Mouse (Mus musculus) hindbrain, embryonic 12.5 days (tissue): ENCODE data around the gene Tank. TPM values are rescaled to one million over a fixed set of nuclear protein-coding genes. Genes with fewer than 3 reads are reported as not detected.
A peak's percentile ranks its signal among the peaks of the same experiment; 100 is the strongest.

Experiments
- ATAC-seq: fragments of 200-750 bp; cut with Nextera tagmentation; 2 replicates; pipeline ENCODE4 v1.8.0; 2017; ENCODE audit warnings: moderate TSS enrichment; ENCODE audit not compliant: low FRiP score
- H3K27ac ChIP-seq: fragments of 300-500 bp; sonication (generic); 2 replicates; pipeline ENCODE4 v1.5.1; 2016; ENCODE audit warnings: mild to moderate bottlenecking
- H3K27me3 ChIP-seq: fragments of 300-500 bp; sonication (generic); 2 replicates; pipeline ENCODE4 v1.6.1; 2016; ENCODE audit warnings: mild to moderate bottlenecking
- H3K36me3 ChIP-seq: fragments of 300-500 bp; sonication (generic); 2 replicates; pipeline ENCODE4 v1.6.1; 2016; ENCODE audit warnings: mild to moderate bottlenecking
- H3K4me1 ChIP-seq: fragments of 300-500 bp; sonication (generic); 2 replicates; pipeline ENCODE4 v1.6.1; 2016
- H3K4me2 ChIP-seq: fragments of 300-500 bp; sonication (generic); replicated peaks from 2 replicates; pipeline ENCODE4 v1.6.1; 2016; ENCODE audit warnings: mild to moderate bottlenecking
- H3K4me3 ChIP-seq: fragments of 300-500 bp; sonication (generic); 2 replicates; pipeline ENCODE4 v1.5.1; 2016; ENCODE audit warnings: mild to moderate bottlenecking
- H3K9ac ChIP-seq: fragments of 300-500 bp; sonication (generic); 2 replicates; pipeline ENCODE4 v1.6.1; 2016; ENCODE audit warnings: mild to moderate bottlenecking, moderate library complexity
- H3K9me3 ChIP-seq: fragments of 300-500 bp; sonication (generic); replicated peaks from 2 replicates; pipeline ENCODE4 v1.6.1; 2016; ENCODE audit warnings: mild to moderate bottlenecking
- WGBS: fragments of 180-500 bp; shearing (Covaris S2); methylation state at CpG from one replicate; pipeline ENCODE4 v1.1.7; 2016; 5-methylcytosine and 5-hydroxymethylcytosine counted together
- polyA plus RNA-seq: library from polyadenylated mRNA; unstranded; fragments of >200 nt; fragmentation: Nextera tagmentation; extraction: Ambion mirVana; gene quantifications from 2 replicates; pipeline ENCODE4 v1.2.1, GENCODE M21; 2016

The Tank gene
- polyA plus RNA-seq, 1 experiment from 2014 or later, result 26.0 TPM

- WGBS, result 67% methylated on average over 1 of the region's 1 CpGs
- no peak for ATAC-seq
- Histone ChIP-seq H3K4me1 (no peaks in the 10 kb centered on the region), H3K9me3 (no peaks in the 10 kb centered on the region), H3K27ac (no peak overlapping the region), H3K36me3 (no peaks in the 10 kb centered on the region), H3K9ac (no peak overlapping the region), H3K4me3 (no peak overlapping the region), H3K27me3 (no peaks in the 10 kb centered on the region), H3K4me2 (no peak overlapping the region)
These were observed 7.1 kb downstream of the Tank start for GRCm38 (mm10) chr2:61585447-61585846.

DNA sequence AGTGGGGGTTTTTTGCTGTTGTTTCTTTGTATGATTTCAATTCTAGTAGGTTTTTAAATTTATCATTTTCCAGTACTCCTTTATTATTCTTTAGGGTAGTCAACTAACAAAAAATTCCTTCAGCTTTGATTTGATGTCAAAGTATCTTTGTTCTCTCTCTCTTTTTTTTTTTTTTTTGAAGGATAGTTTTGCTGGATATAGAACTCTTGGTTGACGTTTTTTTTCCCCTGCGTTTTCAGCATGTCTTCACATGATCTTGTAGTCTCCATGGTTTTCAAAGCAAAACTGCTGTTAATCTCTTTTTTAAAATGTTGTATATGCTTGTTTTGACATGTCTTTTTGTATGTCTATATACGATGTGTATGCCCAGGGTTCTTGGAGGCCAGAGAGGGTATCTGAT is 7.8 kb downstream of the Tank start:
- Histone ChIP-seq H3K4me3 (no peak overlapping the region), H3K27ac (no peak overlapping the region), H3K9ac (no peak overlapping the region), H3K27me3 (no peaks in the 10 kb centered on the region), H3K9me3 (no peaks in the 10 kb centered on the region), H3K4me2 (no peak overlapping the region), H3K36me3 (no peaks in the 10 kb centered on the region), H3K4me1 (no peaks in the 10 kb centered on the region)
- no peak for ATAC-seq
- WGBS, result 88% methylated on average over 3 of the region's 3 CpGs

DNA sequence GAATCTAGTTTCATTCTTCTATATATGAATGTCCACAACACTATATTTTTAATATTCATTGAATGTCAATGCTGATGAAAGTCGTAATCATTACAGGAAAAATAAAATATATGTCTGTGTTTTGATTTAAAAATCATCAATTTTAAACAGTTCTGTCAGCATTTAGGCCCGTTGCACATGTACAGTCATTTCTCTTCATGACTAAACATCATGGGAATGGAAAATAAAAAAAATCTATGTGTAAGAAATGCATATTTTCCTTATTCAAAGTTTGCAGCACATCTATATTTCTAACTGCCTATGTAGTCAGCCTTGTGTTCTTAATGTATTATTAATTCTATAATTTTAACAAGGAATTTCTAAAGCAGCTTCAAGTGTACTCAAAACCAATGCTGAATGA is 12.4 kb downstream of the Tank start:
- no peak overlapping the region for H3K4me2 ChIP-seq

DNA sequence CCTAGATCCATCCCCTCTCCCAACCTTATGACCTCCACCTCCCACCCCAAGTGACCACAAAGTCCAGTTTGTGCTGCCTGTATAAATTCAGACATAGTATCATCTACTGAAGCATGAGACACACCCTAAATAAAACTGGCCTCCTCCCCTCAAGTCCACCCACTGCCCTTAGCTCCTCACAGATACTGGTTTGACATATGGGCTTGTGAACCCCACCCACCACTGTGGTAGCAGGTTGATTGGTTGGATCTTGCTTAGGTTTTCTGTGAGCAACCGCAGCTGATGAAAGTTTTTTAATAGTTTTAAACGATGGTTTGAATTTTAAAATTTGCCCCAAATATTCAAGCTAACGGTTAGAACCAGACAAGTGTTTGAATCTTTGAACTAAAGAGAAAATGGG is 13.7 kb downstream of the Tank start:
- H3K36me3 ChIP-seq, result no peaks in the 10 kb centered on the region
- H3K27ac ChIP-seq, result no peak overlapping the region
- 0 out of 2 replicates have a peak, but pooled peaks cover 6% of the 10 kb centered on the region for H3K4me1 ChIP-seq
- ATAC-seq, result no peak
- no peak overlapping the region for H3K4me2 ChIP-seq
- H3K9me3 ChIP-seq, result no peaks in the 10 kb centered on the region
- no peak overlapping the region for H3K4me3 ChIP-seq
- 96% methylated on average over 3 of the region's 3 CpGs for WGBS
- no peaks in the 10 kb centered on the region for H3K27me3 ChIP-seq
- no peak overlapping the region for H3K9ac ChIP-seq

More for the DNA sequence above, 12.4 kb downstream of the Tank start:
- no peak for ATAC-seq
- Histone ChIP-seq H3K27me3 (no peaks in the 10 kb centered on the region), H3K27ac (no peak overlapping the region), H3K9ac (no peak overlapping the region), H3K9me3 (no peaks in the 10 kb centered on the region), H3K4me3 (no peak overlapping the region), H3K4me1 (0 out of 2 replicates have a peak, but pooled peaks cover 6% of the 10 kb centered on the region), H3K36me3 (no peaks in the 10 kb centered on the region)
- WGBS, result 86% methylated on average over 2 of the region's 2 CpGs

- Histone ChIP-seq H3K9me3 (no peaks in the 10 kb centered on the region), H3K9ac (no peak overlapping the region), H3K4me1 (0 out of 2 replicates have a peak, but pooled peaks cover 6% of the 10 kb centered on the region), H3K27me3 (no peaks in the 10 kb centered on the region), H3K36me3 (no peaks in the 10 kb centered on the region), H3K27ac (peak overlapping the region; percentile 76; the same call in 1 of the 2 replicates), H3K4me2 (peak overlapping the region; percentile 85), H3K4me3 (peak overlapping the region; percentile 55)
- 17% methylated on average over 5 of the region's 5 CpGs for WGBS
- ATAC-seq, result no peak
These were observed 14.3 kb downstream of the Tank start for GRCm38 (mm10) chr2:61592699-61593029.

DNA sequence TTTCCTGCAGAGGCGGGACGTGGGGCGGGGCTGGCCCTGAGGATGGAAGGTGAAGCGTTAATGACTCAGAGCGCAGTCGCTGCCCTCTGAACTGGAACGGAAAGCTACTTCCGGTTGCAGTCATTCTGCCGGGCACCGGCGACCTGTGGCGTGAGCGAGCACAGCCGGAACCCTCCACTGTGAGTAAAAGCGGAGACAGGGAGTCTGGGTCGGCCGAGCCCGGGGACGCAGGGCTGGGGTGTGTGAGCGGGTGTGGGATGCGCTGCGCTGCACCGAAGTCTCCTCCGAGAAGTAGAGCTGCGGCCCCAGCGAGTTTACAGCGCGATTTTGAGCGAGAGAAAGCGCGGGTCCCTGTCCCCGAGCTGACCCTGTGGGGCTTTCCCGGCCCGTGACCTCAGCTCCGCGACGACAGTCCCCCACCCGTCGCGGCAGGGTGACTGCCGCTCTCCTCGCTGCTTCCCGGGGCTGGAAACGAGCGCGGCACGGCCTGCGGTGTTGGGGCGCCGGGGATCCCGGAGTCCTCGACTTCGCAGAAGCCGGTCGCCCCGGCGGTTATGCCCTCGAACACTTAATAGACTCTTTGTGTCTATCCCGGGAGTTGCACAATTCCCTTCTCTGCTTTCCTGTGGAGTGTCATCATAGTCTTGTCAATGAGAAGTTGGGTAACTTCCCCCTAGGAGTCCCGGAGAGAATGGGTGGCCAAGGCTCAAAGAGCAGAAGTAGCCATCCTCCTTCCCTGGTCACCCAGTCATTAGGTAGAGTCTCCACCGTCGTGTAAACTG is 14.8 kb downstream of the Tank start:
- H3K9me3 ChIP-seq, result no peaks in the 10 kb centered on the region
- H3K4me2 ChIP-seq, result peak overlapping the region; percentile 85
- H3K4me1 ChIP-seq, result 0 out of 2 replicates have a peak, but pooled peaks cover 6% of the 10 kb centered on the region
- H3K27me3 ChIP-seq, result no peaks in the 10 kb centered on the region
- H3K4me3 ChIP-seq, result peak overlapping the region; percentile 55
- peak; percentile 96 for ATAC-seq
- WGBS, result under 1% methylated on average over 61 of the region's 62 CpGs
- H3K27ac ChIP-seq, result peak overlapping the region; percentile 76
- H3K36me3 ChIP-seq, result no peaks in the 10 kb centered on the region
- H3K9ac ChIP-seq, result peak overlapping the region; percentile 64

DNA sequence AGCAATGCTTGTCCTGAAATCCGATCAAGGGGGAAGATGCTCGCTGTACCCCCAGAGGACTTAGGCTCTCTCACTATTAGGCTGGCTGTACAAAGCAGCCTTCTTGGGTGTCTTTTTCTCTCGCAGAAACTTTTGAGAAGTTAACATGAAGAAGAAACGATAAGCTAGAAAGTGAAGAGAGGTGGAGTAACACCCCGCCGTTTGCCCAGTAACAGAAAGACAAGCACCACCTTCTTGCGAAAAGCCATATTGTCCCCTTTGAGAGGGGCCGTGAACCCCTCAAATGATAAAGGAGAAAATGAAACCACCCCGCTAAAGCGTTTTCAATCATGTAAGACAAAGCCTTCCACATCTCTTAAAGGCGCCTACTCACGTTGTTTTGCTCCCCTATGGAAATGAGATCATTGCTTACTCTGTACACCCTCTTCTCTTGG is 15.5 kb downstream of the Tank start:
- 0 out of 2 replicates have a peak, but pooled peaks have one; percentile 1 for ATAC-seq
- peak overlapping the region; percentile 64 for H3K9ac ChIP-seq
- WGBS, result 3% methylated on average over 12 of the region's 12 CpGs
- H3K36me3 ChIP-seq, result no peaks in the 10 kb centered on the region
- no peaks in the 10 kb centered on the region for H3K27me3 ChIP-seq
- peak overlapping the region; percentile 85 for H3K4me2 ChIP-seq
- H3K4me1 ChIP-seq, result 0 out of 2 replicates have a peak, but pooled peaks cover 6% of the 10 kb centered on the region
- H3K4me3 ChIP-seq, result peak overlapping the region; percentile 55
- H3K9me3 ChIP-seq, result no peaks in the 10 kb centered on the region
- H3K27ac ChIP-seq, result peak overlapping the region; percentile 76; the same call in 1 of the 2 replicates

GRCm38 (mm10) chr2:61599730-61600129 is 21.3 kb downstream of the Tank start:
- no peaks in the 10 kb centered on the region for H3K36me3 ChIP-seq
- no peaks in the 10 kb centered on the region for H3K27me3 ChIP-seq
- no peak overlapping the region for H3K4me3 ChIP-seq
- H3K9ac ChIP-seq, result no peak overlapping the region
- ATAC-seq, result no peak
- WGBS, result 97% methylated on average over 1 of the region's 1 CpGs
- no peak overlapping the region for H3K4me2 ChIP-seq
- no peaks in the 10 kb centered on the region for H3K4me1 ChIP-seq
- H3K9me3 ChIP-seq, result no peaks in the 10 kb centered on the region
- H3K27ac ChIP-seq, result no peak overlapping the region

DNA sequence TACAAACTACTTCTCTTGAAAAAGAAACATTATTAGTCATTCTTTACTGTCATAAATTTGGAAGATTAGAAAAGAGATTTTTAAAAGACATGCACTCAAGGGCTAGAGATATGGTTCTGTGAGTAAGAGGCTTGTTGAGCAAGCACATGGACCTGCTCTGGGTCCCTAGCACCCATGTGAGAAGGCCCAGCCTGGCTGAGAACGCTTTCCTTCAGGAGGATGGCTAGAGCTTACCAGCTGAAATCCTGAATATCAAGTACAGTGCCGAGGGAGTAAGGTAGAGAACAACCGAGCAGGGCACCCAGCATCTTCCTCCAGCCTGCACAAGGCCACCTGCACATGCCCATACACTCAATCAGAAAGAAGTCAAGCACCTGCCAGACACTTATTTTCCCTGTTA is 25.1 kb downstream of the Tank start:
- Histone ChIP-seq H3K27ac (no peak overlapping the region), H3K9ac (no peak overlapping the region), H3K9me3 (no peaks in the 10 kb centered on the region), H3K4me2 (no peak overlapping the region), H3K4me3 (no peak overlapping the region), H3K27me3 (no peaks in the 10 kb centered on the region), H3K4me1 (no peaks in the 10 kb centered on the region), H3K36me3 (no peaks in the 10 kb centered on the region)
- 81% methylated on average over 3 of the region's 3 CpGs for WGBS
- no peak for ATAC-seq

- Histone ChIP-seq H3K4me3 (no peak overlapping the region), H3K27ac (no peak overlapping the region), H3K36me3 (peaks cover 6% of the 10 kb centered on the region; the same call in 1 of the 2 replicates), H3K9me3 (no peaks in the 10 kb centered on the region), H3K4me1 (no peaks in the 10 kb centered on the region), H3K4me2 (no peak overlapping the region), H3K27me3 (no peaks in the 10 kb centered on the region), H3K9ac (no peak overlapping the region)
- WGBS, result 90% methylated on average over 1 of the region's 1 CpGs
- ATAC-seq, result no peak
These were observed 28.6 kb downstream of the Tank start for GRCm38 (mm10) chr2:61606942-61607341.

DNA sequence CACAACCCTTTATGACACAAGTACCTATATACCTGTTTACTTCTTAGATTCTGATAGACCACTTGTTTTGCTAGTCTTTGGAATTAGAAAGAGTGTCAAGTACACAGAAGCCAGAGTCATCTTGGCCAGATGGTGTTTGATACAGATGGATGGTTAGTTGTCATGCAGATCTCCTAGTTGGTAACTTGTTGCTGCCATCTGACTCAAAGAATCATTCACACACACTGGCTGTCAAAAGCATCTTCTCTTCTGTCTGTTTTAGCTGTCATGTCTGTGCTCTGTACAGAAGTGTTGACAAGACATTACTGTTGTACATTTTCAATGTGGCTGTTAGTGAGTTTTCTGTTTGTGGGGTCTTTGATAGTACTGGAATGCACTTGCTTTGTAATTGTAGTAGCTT is 45.6 kb downstream of the Tank start:
- no peak overlapping the region for H3K9ac ChIP-seq
- H3K9me3 ChIP-seq, result no peaks in the 10 kb centered on the region
- no peak overlapping the region for H3K27ac ChIP-seq
- no peaks in the 10 kb centered on the region for H3K4me1 ChIP-seq
- no peak overlapping the region for H3K4me2 ChIP-seq
- ATAC-seq, result no peak
- H3K36me3 ChIP-seq, result peaks cover 16% of the 10 kb centered on the region
- no peaks in the 10 kb centered on the region for H3K27me3 ChIP-seq
- no peak overlapping the region for H3K4me3 ChIP-seq

DNA sequence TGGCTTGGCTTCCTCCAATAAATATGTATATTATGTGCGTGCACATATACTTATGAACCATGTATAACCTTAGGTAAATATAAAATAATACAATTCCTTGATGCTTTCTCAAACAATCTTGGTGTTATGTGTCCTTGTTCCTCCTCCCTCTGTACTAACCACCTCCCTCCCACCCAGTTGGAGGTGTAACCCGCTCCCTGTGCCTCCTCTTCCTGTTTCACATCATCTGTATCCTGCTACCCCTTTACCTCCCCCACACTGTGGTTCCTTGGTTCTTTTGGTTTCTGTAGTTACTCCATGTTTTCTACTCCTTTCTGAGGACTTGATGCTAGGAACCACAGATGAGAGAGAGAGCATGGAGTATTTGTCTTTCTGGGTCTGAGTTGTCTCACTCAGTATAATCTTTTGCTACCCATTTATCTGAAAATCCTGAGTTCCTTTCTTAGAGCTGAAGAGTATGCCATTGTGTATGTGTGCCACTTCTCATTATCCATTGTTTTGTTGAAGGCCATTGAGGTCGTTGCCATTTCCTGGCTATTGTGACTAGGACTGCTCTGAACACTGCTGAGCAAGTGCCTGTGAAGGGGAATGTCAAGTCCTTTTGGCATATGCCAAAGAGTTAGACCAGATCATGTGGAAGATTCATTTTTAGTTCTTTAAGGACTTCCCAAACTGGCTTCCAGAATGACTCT is 52.6 kb downstream of the Tank start:
- no peaks in the 10 kb centered on the region for H3K27me3 ChIP-seq
- no peak overlapping the region for H3K27ac ChIP-seq
- 0 out of 2 replicates have a peak, but pooled peaks cover 6% of the 10 kb centered on the region for H3K36me3 ChIP-seq
- WGBS, result 81% methylated on average over 3 of the region's 3 CpGs
- H3K4me2 ChIP-seq, result no peak overlapping the region
- no peaks in the 10 kb centered on the region for H3K9me3 ChIP-seq
- H3K9ac ChIP-seq, result no peak overlapping the region
- no peak overlapping the region for H3K4me3 ChIP-seq
- no peak for ATAC-seq
- H3K4me1 ChIP-seq, result no peaks in the 10 kb centered on the region
